Mouse (Mus musculus): ENCODE measurements around the gene Zdhhc18. TPM values are rescaled to one million over a fixed set of nuclear protein-coding genes. Genes with fewer than 3 reads are reported as not detected.

The Zdhhc18 gene
- polyA plus RNA-seq, 1 experiment: 27.3 TPM

DNA sequence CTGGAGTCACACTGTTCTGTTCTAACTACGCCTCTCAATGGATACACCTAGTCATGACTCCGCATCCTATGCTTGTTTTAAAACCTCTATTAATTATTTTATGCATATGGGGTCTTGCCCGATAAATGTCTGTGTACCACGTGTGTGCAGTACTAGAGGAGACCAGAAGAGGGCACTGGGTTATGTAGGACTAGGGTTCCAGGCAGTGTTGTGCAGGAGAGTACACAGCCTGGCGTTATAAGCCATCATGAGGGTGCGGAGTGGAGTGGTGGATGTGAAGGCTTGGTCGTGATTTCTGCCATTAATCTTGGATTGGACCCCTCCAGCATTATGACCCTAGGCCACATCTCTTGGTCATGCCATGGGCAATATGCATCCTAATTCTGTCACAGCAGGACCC, 37.5 kb downstream of the Zdhhc18 start:
- no peak for DNase-seq (ENCODE audit: low read depth, low spot score)
- WGBS: 99% methylated on average over 7 of the region's 7 CpGs

DNA sequence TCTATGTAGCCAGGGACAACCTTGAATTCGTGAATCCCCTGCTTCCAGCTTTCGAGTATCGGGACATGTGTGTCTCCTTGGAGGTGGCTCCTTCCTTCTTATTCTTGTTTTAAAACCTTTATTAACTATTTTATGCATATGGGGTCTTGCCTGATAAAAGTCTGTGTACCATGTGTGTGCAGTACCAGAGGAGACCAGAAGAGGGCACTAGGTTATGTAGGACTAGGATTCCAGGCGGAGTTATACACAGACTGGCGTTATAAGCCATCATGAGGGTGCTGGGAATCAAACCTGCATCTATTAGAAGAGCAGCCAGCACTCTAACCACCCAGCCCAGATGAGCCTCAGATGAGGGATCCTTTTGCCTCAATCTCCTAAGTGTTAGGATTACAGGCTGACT, 38.1 kb downstream of the Zdhhc18 start:
- no peak for DNase-seq (ENCODE audit: low read depth, low spot score)
- 96% methylated on average over 5 of the region's 5 CpGs for WGBS

DNA sequence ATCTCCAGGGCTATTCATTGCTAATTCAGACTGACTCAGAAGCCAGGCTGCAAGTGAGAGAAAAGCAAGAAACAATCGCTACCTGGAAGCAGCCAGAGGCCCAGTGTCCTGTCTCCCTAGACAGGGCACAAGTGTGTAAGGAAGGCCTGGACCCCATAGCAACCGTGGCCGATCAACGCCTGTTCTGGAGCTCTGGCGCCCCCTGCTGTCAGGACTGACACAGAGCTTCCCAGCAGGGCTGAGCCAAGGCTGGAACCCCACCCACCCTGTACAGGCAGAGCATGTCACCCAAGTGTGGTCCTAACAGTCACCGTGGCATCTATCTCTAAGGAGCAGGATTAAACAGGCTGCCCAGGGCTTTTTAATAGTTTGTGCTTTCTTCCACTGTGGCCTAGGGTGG, 40.2 kb downstream of the Zdhhc18 start:
- DNase-seq (ENCODE audit: low read depth, low spot score): no peak
- WGBS: 9% methylated on average over 6 of the region's 6 CpGs

DNA sequence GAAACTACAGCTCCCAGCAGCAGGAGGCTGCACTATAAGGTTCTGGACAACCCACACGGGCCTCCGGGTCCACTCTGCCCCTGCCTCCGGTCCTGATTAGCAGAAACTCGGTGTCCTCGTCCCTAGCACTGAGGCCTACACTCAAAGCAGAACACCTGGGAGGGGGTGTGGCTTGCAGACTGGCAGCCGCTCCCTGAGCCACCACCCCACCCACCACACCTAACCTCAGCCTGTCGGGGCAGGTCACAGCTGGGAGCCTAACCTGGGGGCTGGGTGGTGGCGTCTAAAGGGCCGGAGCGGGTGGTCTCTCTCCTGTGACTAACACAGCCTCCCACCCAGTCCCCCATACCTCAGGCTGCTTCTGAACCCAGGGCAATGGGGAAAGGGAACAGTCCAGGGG, 42.7 kb downstream of the Zdhhc18 start:
- WGBS: 31% methylated on average over 10 of the region's 10 CpGs
- DNase-seq (ENCODE audit: low read depth, low spot score): no peak

GRCm38 (mm10) chr4:133605330-133605729, 44.6 kb downstream of the Zdhhc18 start:
- DNase-seq (ENCODE audit: low read depth, low spot score): no peak
- 59% methylated on average over 9 of the region's 9 CpGs for WGBS

DNA sequence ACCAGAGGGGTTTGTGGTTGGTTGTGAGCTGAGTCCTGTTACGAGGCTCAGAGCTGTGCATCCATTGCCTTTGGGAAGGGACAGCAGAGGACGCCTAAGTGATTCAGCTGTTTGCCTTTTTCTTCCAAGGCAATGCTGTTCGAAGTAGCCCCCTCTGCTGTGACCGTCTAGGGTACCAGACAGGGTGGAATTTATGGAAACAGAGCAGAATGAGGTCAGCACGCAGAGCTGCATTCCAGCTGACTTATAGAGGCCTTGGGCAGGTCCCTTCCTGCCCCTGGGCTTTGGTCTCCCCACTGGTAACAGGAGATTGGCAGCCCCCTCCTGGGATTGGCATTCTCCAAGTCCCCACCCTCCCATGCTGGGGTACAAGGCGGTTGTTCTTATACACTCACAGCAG, 45.1 kb downstream of the Zdhhc18 start:
- WGBS: 88% methylated on average over 6 of the region's 6 CpGs

DNA sequence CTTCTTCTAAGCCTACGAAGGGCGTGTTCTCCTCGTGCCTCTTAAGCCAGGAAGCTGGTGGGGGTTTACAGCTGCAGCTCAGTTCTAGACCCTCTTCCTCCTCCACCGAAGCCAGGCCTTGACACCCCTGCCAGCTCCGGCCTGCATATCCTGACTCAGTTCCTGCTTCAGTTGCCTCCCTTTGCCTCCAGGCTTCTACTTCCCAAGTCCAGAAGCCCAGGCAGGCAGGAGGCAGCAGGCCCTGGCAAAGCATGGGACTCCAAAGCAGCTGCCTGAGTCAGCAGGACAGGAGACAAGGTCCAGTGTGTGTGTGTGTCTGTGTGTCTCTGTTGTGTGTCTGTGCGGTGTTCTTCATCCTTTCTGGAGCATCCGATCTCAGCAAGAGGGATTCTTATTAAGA, 45.8 kb downstream of the Zdhhc18 start:
- WGBS: 77% methylated on average over 7 of the region's 7 CpGs
- no peak for DNase-seq (ENCODE audit: low read depth, low spot score)

More for the DNA sequence above, 45.1 kb downstream of the Zdhhc18 start:
- no peak for DNase-seq (ENCODE audit: low read depth, low spot score)

DNA sequence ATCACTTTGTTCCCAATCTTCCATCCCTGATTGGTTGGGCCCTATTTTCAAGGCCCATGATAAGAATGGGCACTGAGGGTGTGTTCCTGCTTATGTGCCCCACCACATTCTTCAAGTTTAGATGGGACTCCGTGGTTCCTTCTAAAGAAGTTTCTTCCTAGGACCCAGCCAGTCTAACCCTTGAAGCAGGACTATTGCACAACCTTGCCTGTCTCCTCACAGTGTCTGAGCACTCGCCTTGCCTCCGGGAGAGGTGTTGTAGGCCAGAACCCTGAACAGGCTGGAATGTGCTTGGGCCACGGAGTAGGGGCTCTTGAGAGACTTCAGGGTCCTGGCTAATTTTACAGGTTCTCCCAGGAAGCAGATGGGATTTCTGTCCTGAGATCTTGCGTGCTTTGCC, 46.9 kb downstream of the Zdhhc18 start:
- WGBS: 90% methylated on average over 5 of the region's 5 CpGs
- DNase-seq (ENCODE audit: low read depth, low spot score): no peak

DNA sequence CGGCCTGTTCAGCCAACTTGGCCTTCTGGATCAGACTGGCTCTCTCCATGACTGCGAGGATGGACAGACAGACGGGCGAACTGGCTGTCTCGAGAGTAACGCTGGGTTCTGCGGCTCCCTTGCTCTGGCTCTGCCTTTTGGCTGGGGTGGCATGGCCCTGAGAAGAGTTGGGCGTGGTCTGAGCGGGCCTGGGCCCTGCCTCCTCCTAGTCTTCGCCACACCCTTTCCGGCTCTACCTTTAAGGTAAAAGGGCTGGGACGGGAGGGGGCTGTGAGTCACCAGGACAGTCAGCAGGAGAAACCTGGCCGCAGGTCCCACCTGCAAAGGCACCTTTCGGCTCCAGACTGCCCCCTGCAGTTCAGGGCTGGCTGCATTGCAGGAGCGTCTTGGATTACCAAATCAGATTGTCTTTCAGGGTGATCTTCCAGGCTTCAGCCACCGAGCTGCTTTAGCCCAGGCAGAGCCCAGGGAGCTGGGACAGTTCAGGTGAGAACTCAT, 48.2 kb downstream of the Zdhhc18 start, which contains the start of gene Sfn:
Gene Sfn, minus strand, starts transcription at position 448 of the 498 bp plus-strand sequence.
- WGBS: 1% methylated on average over 16 of the region's 16 CpGs

GRCm38 (mm10) chr4:133600306-133600705, 49.6 kb downstream of the Zdhhc18 start:
- DNase-seq (ENCODE audit: low read depth, low spot score): no peak
- WGBS: 7% methylated on average over 9 of the region's 9 CpGs

More for the DNA sequence above, 48.2 kb downstream of the Zdhhc18 start, which contains the start of gene Sfn:
- peak; percentile 93 for DNase-seq (ENCODE audit: low read depth, low spot score)

DNA sequence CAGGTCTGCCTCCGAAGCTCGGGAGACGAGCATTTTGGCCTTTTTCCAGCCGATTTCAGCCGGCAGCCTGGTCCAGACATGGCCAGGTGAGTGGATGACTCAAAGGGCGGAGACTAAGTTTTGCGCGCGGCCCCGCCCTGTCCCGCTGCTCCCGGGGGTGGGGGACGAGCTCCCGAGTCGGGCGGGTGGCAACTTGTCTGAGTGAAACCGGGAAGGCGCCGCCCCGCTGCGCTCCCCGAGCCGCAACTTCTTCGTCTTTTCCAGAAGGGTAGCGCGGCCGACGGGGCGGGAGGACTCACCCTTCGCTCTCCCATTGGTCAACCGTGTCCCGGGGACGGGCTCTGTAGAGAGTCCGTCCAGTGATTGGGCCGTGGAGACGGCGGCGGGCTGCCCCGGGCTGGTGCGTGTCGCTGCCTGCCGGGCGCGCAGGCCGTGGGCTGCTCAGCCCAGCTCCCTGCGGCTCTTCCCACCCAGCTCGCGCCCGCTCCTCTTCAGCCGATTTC, 50.3 kb downstream of the Zdhhc18 start:
- DNase-seq (ENCODE audit: low read depth, low spot score): peak; percentile 88
- under 1% methylated on average over 50 of the region's 50 CpGs for WGBS

GRCm38 (mm10) chr4:133599116-133599515, 50.8 kb downstream of the Zdhhc18 start:
- 13% methylated on average over 7 of the region's 7 CpGs for WGBS

DNA sequence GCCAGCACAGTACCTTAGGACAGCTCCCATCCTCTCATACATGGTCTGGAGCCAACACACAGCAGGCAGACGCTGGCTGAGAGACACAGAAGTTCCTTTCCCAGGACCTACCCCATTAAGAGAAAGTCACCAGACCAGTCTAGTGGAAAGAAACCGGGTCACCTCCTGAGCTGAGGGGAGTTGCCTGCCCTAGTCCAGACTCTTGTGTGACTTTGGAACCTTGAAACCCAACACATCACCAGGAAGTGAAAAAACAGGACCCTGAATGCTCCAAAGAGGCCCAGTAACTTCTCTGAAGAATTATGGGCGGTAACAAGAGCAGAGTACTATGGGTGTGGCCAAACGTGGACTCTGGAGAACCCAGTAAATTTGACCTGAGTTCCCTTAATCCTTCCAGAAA, 51.3 kb downstream of the Zdhhc18 start:
- 17% methylated on average over 4 of the region's 4 CpGs for WGBS
- peak; percentile 85 for DNase-seq (ENCODE audit: low read depth, low spot score)

More at GRCm38 (mm10) chr4:133599116-133599515, 50.8 kb downstream of the Zdhhc18 start:
- DNase-seq (ENCODE audit: low read depth, low spot score): no peak

- WGBS: 84% methylated on average over 6 of the region's 6 CpGs
- DNase-seq (ENCODE audit: low read depth, low spot score): no peak
These were observed 53.9 kb downstream of the Zdhhc18 start for GRCm38 (mm10) chr4:133596084-133596483.

- 81% methylated on average over 7 of the region's 7 CpGs for WGBS
These were observed 54.4 kb downstream of the Zdhhc18 start for GRCm38 (mm10) chr4:133595538-133595937.

DNA sequence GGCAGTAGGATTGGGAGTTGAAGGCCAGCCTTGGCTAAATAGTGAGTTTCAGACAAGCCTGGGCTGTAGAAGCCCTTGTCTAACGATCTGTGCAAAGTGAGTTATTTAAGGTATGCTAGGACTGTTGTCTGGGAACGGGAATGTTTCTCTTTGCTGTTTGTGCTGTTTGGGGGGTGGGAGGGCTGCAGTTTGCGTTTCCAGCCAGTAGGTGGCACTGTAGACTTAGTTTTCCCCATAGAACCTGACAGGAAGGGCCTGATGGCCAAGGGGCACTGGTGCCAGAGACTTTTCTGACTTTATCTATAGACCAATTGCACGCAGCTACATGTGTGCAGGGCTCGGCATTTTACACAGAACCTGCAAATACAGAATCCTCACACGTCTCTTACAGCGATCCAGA, 57.4 kb downstream of the Zdhhc18 start:
- no peak for DNase-seq (ENCODE audit: low read depth, low spot score)
- 22% methylated on average over 7 of the region's 7 CpGs for WGBS

More at GRCm38 (mm10) chr4:133595538-133595937, 54.4 kb downstream of the Zdhhc18 start:
- DNase-seq (ENCODE audit: low read depth, low spot score): no peak

DNA sequence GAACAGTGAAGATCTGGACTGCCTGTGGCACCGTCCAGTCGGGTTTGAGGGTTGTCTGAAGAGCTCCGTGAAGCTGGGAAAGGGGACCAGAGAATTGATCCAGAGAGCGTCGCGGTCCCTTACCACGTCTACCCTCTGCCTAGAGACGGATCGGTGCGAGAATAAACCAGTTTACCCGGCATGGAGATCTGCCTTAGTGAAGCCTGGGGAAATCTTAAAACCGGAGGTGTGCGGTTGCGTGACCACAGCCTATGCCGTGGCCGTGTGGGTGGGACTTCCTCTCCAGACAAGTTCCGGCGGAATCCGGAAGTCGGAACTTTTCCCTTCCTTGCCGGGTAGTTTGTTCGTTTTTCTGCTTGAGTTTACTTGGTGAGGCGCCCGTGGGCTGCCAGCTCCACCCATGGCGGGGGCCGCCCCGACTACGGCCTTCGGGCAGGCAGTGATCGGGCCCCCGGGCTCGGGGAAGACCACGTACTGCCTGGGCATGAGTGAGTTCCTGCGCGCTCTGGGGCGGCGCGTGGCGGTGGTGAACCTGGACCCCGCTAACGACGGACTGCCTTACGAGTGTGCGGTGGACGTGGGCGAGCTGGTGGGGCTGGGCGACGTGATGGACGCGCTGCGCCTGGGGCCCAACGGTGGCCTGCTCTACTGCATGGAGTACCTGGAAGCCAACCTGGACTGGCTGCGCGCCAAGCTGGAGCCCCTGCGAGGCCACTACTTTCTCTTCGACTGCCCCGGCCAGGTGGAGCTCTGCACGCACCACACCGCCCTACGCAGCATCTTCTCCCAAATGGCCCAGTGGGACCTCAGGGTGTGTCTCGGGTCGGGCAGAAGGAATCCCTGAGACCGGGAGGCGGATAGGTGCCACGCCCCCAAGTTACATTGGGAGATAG, 65.6 kb downstream of the Zdhhc18 start, which contains the start of gene Gpn2:
Gene Gpn2, plus strand, starts transcription at position 304 of the 893 bp plus-strand sequence.
- WGBS: under 1% methylated on average over 65 of the region's 65 CpGs
- peak; percentile 86 for DNase-seq (ENCODE audit: low read depth, low spot score)

- no peak for DNase-seq (ENCODE audit: low read depth, low spot score)
- 49% methylated on average over 6 of the region's 6 CpGs for WGBS
These were observed 66.3 kb downstream of the Zdhhc18 start for GRCm38 (mm10) chr4:133583690-133584058.

DNA sequence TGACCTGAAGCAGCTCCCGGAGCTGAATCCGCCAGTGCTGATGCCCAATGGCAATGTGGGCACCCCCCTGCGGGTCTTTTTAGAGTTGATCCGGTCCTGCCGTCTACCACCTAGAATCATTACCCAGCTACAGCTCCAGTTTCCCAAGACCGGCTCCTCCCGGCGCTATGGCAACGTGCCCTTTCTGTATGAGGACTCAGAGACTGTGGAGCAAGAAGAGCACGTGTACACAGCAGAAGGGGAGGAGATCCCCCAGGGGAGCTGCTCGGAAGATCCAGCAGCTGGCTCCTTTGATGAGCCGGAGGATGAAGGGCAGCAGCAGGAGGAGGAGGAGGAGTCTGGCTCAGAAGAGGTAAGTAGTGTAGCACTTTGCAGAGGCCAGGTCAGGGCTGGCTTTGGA, 72.0 kb downstream of the Zdhhc18 start:
- DNase-seq (ENCODE audit: low read depth, low spot score): no peak
- 75% methylated on average over 12 of the region's 12 CpGs for WGBS

DNA sequence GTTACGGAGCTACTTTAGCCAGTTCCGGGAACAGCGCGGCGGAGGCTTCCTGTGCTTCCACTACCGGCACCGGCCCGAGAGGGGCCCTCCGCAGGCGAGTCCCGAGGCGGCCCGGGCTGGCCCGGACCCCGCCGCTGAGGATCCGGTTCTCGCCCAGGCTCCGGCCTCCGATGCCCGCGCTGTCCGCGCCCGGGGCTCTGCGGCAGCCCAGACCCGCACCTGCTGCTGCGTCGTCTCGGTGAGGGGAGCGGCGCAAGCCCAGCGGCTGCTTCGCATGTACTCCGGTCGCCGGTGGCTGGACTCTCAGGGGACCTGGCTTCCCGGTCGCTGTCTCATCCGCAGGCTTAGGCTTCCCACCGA, 75.1 kb downstream of the Zdhhc18 start:
- under 1% methylated on average over 41 of the region's 41 CpGs for WGBS
- DNase-seq (ENCODE audit: low read depth, low spot score): no peak
